Mouse (Mus musculus) lung, adult 2 months (tissue): Measurements from ENCODE around the gene Slc30a6.

Source experiments
- CTCF ChIP-seq: fragments of 200-500 bp; IDR thresholded peaks from 2 replicates; pipeline ENCODE4 v1.5.1; 2011; ENCODE audit warnings: mild to moderate bottlenecking, low read length, control low read depth; ENCODE audit not compliant: insufficient read depth
- POLR2A ChIP-seq: fragments of 200-500 bp; IDR thresholded peaks from 2 replicates; pipeline ENCODE4 v1.6.1; 2011; ENCODE audit warnings: low read depth, mild to moderate bottlenecking, control low read depth, low read length, borderline replicate concordance; ENCODE audit errors: extremely low read depth

GRCm38 (mm10) chr17:74414671-74415070 is 19.3 kb downstream of the Slc30a6 start:
- TF ChIP-seq CTCF: no peak
- no peak for TF ChIP-seq POLR2A
